Mouse (Mus musculus) midbrain, embryonic 12.5 days (tissue): ENCODE results near the gene Gzmm. TPM values are rescaled to one million over a fixed set of nuclear protein-coding genes. Genes with fewer than 3 reads are reported as not detected.
A peak's percentile ranks its signal among the peaks of the same experiment; 100 is the strongest.

Experiments used
- ATAC-seq: fragments of 200-750 bp; cut with Nextera tagmentation; 2 replicates; pipeline ENCODE4 v1.8.0; 2017; ENCODE audit warnings: low read depth, moderate TSS enrichment, moderate library complexity; ENCODE audit not compliant: low FRiP score
- H3K27ac ChIP-seq: fragments of 300-500 bp; sonication (generic); replicated peaks from 2 replicates; pipeline ENCODE4 v1.5.1; 2016; ENCODE audit warnings: mild to moderate bottlenecking
- H3K27me3 ChIP-seq: fragments of 300-500 bp; sonication (generic); 2 replicates; pipeline ENCODE4 v1.6.1; 2016; ENCODE audit warnings: mild to moderate bottlenecking
- H3K36me3 ChIP-seq: fragments of 300-500 bp; sonication (generic); 2 replicates; pipeline ENCODE4 v1.6.1; 2016
- H3K4me1 ChIP-seq: fragments of 300-500 bp; sonication (generic); 2 replicates; pipeline ENCODE4 v1.6.1; 2016
- H3K4me2 ChIP-seq: fragments of 300-500 bp; sonication (generic); replicated peaks from 2 replicates; pipeline ENCODE4 v1.6.1; 2016; ENCODE audit warnings: mild to moderate bottlenecking, moderate library complexity
- H3K4me3 ChIP-seq: fragments of 300-500 bp; sonication (generic); 2 replicates; pipeline ENCODE4 v1.5.1; 2016; ENCODE audit warnings: mild to moderate bottlenecking
- H3K9ac ChIP-seq: fragments of 300-500 bp; sonication (generic); replicated peaks from 2 replicates; pipeline ENCODE4 v1.6.1; 2016; ENCODE audit warnings: mild to moderate bottlenecking, moderate library complexity
- H3K9me3 ChIP-seq: fragments of 300-500 bp; sonication (generic); 2 replicates; pipeline ENCODE4 v1.6.1; 2016; ENCODE audit warnings: mild to moderate bottlenecking
- WGBS: fragments of 180-500 bp; shearing (Covaris S2); methylation state at CpG from one replicate; pipeline ENCODE4 v1.1.7; 2016; 5-methylcytosine and 5-hydroxymethylcytosine counted together
- polyA plus RNA-seq: library from polyadenylated mRNA; unstranded; fragments of >200 nt; fragmentation: Nextera tagmentation; extraction: Ambion mirVana; gene quantifications from 2 replicates; pipeline ENCODE4 v1.2.1, GENCODE M21; 2016

Gene Gzmm
- polyA plus RNA-seq, 1 experiment from 2014 or later: 1.4 TPM

DNA sequence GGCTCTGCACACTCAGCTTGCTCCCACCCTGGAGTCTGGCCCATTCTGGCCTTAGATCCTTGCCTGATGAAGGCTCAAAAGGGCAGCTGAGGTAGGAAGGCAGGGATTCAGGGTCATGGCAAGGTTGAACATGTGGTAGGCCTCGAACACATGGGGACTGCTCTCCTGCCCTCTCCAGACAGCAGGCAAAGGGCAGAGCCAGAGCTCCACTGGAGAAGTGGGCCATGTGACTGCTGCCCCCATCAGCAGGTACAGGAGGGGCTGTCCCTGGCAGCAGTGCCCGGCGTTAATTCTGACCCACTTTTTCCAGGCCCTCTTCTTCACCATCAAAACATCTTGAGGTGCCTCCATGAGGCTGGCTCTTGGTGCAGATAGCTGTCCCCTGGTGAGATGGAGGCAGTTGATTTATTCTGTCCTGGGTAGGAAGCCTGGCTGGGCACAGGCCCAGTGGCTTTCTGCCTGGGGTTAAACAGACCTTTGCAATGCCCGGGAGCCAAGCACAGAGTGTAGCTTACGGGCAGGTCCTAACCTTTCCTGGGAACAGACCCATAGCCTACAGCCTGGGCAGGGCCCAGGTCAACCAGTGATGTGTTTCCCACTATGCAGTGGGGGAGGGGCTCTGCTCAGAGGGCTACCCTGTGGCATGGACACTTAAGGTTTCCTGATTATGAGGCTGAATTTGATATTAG is 17.7 kb downstream of the Gzmm start:
- Histone ChIP-seq H3K9me3 (no peaks in the 10 kb centered on the region), H3K27me3 (no peaks in the 10 kb centered on the region), H3K9ac (peak overlapping the region; percentile 92), H3K27ac (no peak overlapping the region; the same call in 1 of the 2 replicates), H3K4me2 (peak overlapping the region; percentile 98), H3K4me1 (peaks cover 25% of the 10 kb centered on the region), H3K4me3 (peak overlapping the region; percentile 82), H3K36me3 (peaks cover 40% of the 10 kb centered on the region)
- WGBS: 89% methylated on average over 5 of the region's 5 CpGs
- ATAC-seq: no peak

DNA sequence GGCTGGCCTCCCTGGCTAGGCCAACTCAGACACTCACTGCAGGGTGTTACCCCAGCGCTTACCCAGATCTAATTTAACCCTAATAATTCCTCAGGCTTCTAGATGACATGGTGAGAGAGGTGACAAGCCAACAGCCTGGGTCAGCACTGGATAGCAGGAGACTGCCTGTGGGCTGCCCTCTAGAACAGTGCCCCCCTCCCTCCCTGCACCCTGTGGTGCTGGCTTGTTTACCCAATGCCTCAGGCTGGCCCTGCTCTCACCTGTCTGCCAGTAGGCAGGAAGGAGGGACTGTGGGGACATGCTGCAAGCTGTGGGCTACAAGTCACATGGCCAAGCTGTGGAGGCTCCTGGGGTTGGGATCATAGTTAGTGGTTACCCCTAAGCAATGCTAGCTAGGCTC is 18.3 kb downstream of the Gzmm start:
- WGBS: 89% methylated on average over 1 of the region's 1 CpGs
- H3K9ac ChIP-seq: no peak overlapping the region
- H3K4me1 ChIP-seq: peaks cover 25% of the 10 kb centered on the region
- no peak overlapping the region for H3K27ac ChIP-seq
- no peaks in the 10 kb centered on the region for H3K9me3 ChIP-seq
- no peaks in the 10 kb centered on the region for H3K27me3 ChIP-seq
- 0 out of 2 replicates have a peak overlapping the region, but pooled peaks have one; percentile 17 for H3K4me2 ChIP-seq
- H3K36me3 ChIP-seq: peaks cover 46% of the 10 kb centered on the region
- H3K4me3 ChIP-seq: no peak overlapping the region
- no peak for ATAC-seq

DNA sequence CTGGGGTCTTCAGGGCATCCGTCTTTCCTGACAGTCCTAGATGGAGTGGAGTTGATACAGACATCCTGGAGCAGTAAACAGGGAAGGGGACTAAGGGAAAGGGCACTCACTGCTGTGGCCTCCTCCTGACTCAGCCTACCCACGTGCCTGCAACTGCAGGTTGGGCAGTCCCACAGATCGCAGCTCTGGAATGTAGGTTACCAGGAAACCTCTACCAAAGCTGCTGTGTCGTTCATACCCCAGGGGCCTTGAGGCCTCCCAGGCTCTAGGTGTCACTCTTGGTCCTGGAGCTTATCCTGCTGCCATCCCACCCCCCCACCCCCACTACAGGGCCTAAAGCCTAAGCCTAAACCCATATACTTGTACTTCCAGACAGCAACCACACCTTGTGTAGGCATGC is 18.9 kb downstream of the Gzmm start:
- 77% methylated on average over 4 of the region's 4 CpGs for WGBS
- no peak overlapping the region for H3K27ac ChIP-seq
- no peak for ATAC-seq
- H3K9me3 ChIP-seq: no peaks in the 10 kb centered on the region
- no peak overlapping the region for H3K9ac ChIP-seq
- H3K27me3 ChIP-seq: no peaks in the 10 kb centered on the region
- no peak overlapping the region for H3K4me2 ChIP-seq
- no peak overlapping the region for H3K4me3 ChIP-seq
- H3K36me3 ChIP-seq: peaks cover 49% of the 10 kb centered on the region
- H3K4me1 ChIP-seq: peaks cover 25% of the 10 kb centered on the region

DNA sequence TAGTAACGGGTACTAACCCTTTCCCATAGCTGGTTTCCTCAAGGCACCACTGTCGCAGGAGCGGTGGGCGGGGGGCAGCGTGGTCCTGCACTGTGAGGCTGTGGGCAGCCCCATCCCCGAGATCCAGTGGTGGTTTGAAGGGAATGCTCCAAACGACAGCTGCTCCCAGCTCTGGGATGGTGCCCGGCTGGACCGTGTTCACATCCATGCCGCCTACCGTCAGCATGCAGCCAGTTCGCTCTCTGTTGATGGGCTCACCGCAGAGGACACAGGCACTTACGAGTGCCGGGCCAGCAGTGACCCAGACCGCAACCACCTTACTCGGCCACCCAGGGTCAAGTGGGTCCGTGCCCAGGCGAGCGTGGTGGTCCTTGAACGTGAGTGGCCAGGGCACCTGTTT is 19.8 kb downstream of the Gzmm start:
- ATAC-seq: no peak
- no peaks in the 10 kb centered on the region for H3K27me3 ChIP-seq
- 91% methylated on average over 21 of the region's 21 CpGs for WGBS
- no peak overlapping the region for H3K27ac ChIP-seq
- peaks cover 49% of the 10 kb centered on the region for H3K36me3 ChIP-seq
- H3K4me3 ChIP-seq: no peak overlapping the region
- no peaks in the 10 kb centered on the region for H3K9me3 ChIP-seq
- H3K9ac ChIP-seq: no peak overlapping the region
- no peak overlapping the region for H3K4me2 ChIP-seq
- peaks cover 25% of the 10 kb centered on the region for H3K4me1 ChIP-seq

DNA sequence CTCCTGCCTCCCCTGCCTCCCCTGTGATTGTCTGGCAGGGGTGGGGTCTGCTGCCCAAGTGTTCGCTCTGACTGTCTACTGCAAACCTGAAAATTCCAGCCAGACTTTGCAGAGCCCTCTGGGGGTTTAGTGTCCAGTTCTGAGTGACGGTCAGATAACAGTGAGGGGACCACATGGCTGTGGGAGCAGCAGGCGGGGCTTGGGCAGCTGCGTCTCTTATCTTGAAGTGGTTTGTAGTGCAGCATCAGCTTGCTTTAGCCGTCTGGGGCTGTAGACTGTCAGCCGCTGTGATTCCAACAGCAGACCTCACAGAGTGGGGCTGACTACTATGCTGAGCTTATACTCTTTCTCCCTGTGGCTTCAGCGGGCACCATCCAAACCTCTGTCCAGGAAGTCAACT is 20.5 kb downstream of the Gzmm start:
- no peak for ATAC-seq
- H3K9ac ChIP-seq: no peak overlapping the region
- H3K9me3 ChIP-seq: no peaks in the 10 kb centered on the region
- H3K4me3 ChIP-seq: no peak overlapping the region
- H3K4me2 ChIP-seq: no peak overlapping the region
- 77% methylated on average over 7 of the region's 7 CpGs for WGBS
- H3K27me3 ChIP-seq: no peaks in the 10 kb centered on the region
- no peak overlapping the region for H3K27ac ChIP-seq
- H3K36me3 ChIP-seq: peaks cover 49% of the 10 kb centered on the region
- peaks cover 25% of the 10 kb centered on the region for H3K4me1 ChIP-seq

DNA sequence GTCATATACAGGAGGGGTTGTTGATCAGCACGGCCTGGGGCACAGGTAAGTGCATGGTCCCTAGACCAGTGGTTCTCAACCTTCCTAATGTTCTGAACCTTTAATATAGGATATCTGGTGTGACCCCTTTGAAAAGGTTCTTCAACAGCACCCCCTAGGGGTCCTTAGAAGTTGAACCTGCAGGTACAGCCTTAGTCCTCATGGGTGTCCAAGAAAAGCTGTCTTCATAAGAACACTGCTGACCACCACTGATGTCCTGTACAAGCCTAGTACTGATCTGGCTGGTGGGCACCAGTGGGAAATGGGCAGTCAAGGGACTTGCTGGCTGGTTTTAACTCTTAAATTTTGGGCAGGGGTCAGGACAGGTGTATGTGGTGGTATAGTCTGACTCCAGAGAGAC is 23.2 kb downstream of the Gzmm start:
- peaks cover 49% of the 10 kb centered on the region for H3K36me3 ChIP-seq
- H3K27me3 ChIP-seq: peaks cover 26% of the 10 kb centered on the region
- no peak overlapping the region for H3K4me2 ChIP-seq
- H3K9ac ChIP-seq: no peak overlapping the region
- H3K27ac ChIP-seq: no peak overlapping the region
- no peak for ATAC-seq
- H3K4me3 ChIP-seq: no peak overlapping the region
- 92% methylated on average over 1 of the region's 1 CpGs for WGBS
- no peaks in the 10 kb centered on the region for H3K9me3 ChIP-seq
- H3K4me1 ChIP-seq: peaks cover 12% of the 10 kb centered on the region

DNA sequence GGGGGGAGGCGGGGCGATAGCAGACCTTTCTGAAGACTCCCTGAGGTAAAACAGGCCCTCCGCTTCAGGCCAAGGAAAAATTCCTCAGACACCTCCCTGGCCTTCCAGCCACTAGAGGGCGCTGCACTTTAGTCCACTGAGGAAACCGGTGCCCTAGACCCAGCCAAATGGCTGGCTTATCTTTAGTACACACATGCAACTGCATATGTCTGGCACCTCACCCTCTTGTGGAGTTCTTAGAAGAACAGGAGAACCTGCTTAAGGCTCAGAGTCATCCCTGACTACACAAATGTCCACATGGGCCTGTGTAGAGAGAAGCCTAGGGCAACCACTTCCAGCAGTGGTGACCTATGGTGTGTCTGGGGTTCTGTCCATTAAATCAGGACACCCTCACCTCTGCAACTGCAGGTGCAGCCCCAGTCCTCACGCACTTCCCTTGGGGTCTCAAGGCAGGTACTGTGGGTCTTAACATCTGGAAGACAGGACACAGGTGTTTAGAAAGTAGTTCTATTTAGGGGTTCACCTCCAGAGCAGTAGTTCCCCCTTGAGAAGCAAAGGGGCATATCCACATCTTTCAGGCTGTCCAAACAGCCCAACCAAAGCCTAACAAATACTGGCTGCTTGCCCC is 23.8 kb downstream of the Gzmm start:
- H3K27ac ChIP-seq: no peak overlapping the region
- H3K4me2 ChIP-seq: no peak overlapping the region
- ATAC-seq: no peak
- H3K4me3 ChIP-seq: no peak overlapping the region
- H3K36me3 ChIP-seq: peaks cover 47% of the 10 kb centered on the region
- peaks cover 32% of the 10 kb centered on the region for H3K27me3 ChIP-seq
- no peaks in the 10 kb centered on the region for H3K9me3 ChIP-seq
- H3K4me1 ChIP-seq: peaks cover 15% of the 10 kb centered on the region
- H3K9ac ChIP-seq: no peak overlapping the region
- 13% methylated on average over 4 of the region's 6 CpGs for WGBS

DNA sequence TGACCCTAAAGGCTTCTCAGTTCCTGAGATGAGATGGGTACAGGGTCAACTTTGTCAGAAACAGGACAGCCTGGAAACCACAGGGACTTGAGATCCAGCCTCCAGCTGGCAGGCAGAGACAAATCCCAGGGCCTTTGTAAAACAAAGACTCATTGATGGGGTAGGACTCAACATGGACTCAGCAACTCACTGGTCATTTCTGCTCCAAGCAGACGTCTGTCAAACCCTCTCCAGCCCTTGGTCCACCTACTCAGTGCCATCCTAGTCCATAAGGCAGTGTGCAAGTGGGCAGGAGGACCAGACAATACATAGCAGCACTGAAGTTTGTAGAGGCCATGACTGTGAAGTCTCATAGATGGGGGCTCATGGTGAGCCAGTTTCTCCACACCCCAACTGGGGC is 24.3 kb downstream of the Gzmm start:
- no peak overlapping the region for H3K9ac ChIP-seq
- 38% methylated on average over 1 of the region's 1 CpGs for WGBS
- no peak for ATAC-seq
- H3K4me1 ChIP-seq: peaks cover 18% of the 10 kb centered on the region
- no peak overlapping the region for H3K4me2 ChIP-seq
- H3K4me3 ChIP-seq: no peak overlapping the region
- H3K27ac ChIP-seq: no peak overlapping the region
- peaks cover 38% of the 10 kb centered on the region for H3K27me3 ChIP-seq
- no peaks in the 10 kb centered on the region for H3K9me3 ChIP-seq
- peaks cover 43% of the 10 kb centered on the region for H3K36me3 ChIP-seq

DNA sequence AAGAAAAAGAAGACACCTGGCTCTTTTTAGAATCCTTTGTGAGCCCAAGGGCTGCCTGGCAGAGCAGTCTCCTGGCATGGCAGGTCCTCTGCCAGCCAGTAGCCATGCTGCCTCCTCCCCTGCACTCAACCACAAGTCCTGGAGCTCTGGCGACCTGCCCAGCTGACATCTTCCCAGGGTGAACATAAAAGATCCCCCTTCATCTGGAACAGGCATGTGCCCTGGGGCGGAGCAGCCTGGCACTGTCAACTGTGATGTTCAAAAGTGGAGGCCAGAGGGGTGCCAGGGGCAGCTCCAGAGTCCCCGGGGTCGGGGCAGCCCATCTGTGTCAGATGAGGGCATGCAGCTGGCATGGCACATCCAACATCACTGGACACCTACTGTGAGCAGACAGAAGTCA is 26.2 kb downstream of the Gzmm start:
- Histone ChIP-seq H3K36me3 (peaks cover 24% of the 10 kb centered on the region), H3K27me3 (peaks cover 56% of the 10 kb centered on the region), H3K4me2 (no peak overlapping the region), H3K9ac (no peak overlapping the region), H3K27ac (no peak overlapping the region), H3K4me1 (peaks cover 18% of the 10 kb centered on the region), H3K4me3 (no peak overlapping the region), H3K9me3 (no peaks in the 10 kb centered on the region)
- WGBS: 77% methylated on average over 4 of the region's 4 CpGs
- no peak for ATAC-seq

DNA sequence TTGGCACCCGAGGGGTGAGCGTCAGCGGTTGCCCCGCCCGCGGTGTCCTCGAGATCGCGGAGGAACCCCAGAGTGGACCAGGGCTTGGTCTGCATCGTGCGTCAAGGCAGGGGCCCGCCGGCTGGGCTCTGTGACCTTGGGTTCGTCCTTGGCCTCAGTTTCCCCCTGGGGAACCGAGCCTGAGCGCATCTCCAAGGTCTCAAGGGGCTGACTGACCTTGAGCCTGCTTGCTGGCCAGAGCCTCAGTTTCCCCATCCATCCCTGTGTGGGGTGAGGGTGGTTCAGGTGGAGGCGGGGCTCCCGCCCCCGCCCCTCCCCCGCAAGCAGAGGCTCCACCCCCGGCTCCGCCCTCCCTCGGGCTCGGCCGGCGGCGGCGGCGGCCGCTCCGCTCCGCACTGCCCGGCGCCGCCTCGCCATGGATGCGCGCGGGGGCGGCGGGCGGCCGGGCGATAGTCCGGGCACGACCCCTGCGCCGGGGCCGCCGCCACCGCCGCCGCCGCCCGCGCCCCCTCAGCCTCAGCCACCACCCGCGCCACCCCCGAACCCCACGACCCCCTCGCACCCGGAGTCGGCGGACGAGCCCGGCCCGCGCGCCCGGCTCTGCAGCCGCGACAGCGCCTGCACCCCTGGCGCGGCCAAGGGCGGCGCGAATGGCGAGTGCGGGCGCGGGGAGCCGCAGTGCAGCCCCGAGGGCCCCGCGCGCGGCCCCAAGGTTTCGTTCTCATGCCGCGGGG is 27.6 kb downstream of the Gzmm start, which contains the start of gene Hcn2:
Gene Hcn2 (plus strand): TSS at position 381 of the 734 bp plus-strand sequence.
- 3% methylated on average over 26 of the region's 91 CpGs for WGBS
- peak within 1 kb of the TSS; percentile 95 for H3K4me2 ChIP-seq
- peaks cover 18% of the 10 kb centered on the region for H3K4me1 ChIP-seq
- H3K36me3 ChIP-seq: peaks cover 10% of the 10 kb centered on the region
- H3K4me3 ChIP-seq: peak within 1 kb of the TSS; percentile 64
- peak within 1 kb of the TSS; percentile 58 for H3K9ac ChIP-seq
- no peaks in the 10 kb centered on the region for H3K9me3 ChIP-seq
- peaks cover 62% of the 10 kb centered on the region for H3K27me3 ChIP-seq
- peak; percentile 48 for ATAC-seq
- H3K27ac ChIP-seq: no peak within 1 kb of the TSS

DNA sequence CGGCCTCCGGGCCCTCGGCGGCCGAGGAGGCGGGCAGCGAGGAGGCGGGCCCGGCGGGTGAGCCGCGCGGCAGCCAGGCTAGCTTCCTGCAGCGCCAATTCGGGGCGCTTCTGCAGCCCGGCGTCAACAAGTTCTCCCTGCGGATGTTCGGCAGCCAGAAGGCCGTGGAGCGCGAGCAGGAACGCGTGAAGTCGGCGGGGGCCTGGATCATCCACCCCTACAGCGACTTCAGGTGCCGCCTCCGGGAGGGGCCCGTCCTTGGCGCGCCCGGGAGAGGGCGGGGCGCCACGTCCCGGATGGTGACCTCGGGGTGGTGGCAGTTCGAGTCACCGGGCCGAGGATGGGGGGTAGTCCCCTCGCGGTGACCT is 28.2 kb downstream of the Gzmm start:
- 0 out of 2 replicates have a peak, but pooled peaks have one; percentile 21 for ATAC-seq
- under 1% methylated on average over 39 of the region's 44 CpGs for WGBS
- H3K9me3 ChIP-seq: no peaks in the 10 kb centered on the region
- peaks cover 4% of the 10 kb centered on the region for H3K36me3 ChIP-seq
- H3K9ac ChIP-seq: peak overlapping the region; percentile 58
- H3K27me3 ChIP-seq: peaks cover 62% of the 10 kb centered on the region
- H3K4me1 ChIP-seq: peaks cover 18% of the 10 kb centered on the region
- peak overlapping the region; percentile 95 for H3K4me2 ChIP-seq
- H3K4me3 ChIP-seq: peak overlapping the region; percentile 64
- H3K27ac ChIP-seq: no peak overlapping the region
